Mouse (Mus musculus) T-helper 17 cell (primary cell): ENCODE results near the gene Clec4a3.
"Not testable (repeated sequence)": the region's sequence is repeated elsewhere in the genome, so short reads cannot be mapped to it uniquely, and the experiment has no call there.

Experiments
- in situ Hi-C, 2 experiments: fragments of 300-600 bp; cut with MboI, MseI; formaldehyde crosslinking; loops; 1 replicate in 1 of 2; 2 replicates in 1 of 2; pipeline ENCODE4 v1.15.1; 2025; ENCODE audit warnings: high pct_unique_total_duplicates in 2 of 2

Gene Clec4a3

DNA sequence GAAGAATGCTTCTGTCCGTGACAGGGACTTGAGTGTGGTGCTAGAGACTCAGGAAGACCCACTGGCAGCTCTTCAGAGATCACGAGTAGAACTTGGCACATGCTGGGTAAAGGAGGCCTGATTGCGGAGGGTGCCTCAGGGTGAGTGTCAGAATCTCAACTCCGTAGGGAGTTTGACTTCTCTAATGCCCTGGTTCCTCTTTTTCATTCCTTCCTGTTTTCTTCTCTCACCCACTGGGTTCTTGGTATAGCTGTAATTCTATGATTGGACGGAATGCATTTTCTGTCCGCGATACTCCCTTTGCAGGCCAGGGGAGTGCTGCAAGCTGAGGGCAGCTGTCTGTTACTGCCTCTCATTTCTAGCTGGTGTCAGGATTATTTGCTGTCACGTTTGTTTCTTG lies at the start of gene Clec4a3:
TSS of gene Clec4a3 (plus strand) at position 115 of the 400 bp plus-strand sequence.
- in situ Hi-C loops: no loop called here

DNA sequence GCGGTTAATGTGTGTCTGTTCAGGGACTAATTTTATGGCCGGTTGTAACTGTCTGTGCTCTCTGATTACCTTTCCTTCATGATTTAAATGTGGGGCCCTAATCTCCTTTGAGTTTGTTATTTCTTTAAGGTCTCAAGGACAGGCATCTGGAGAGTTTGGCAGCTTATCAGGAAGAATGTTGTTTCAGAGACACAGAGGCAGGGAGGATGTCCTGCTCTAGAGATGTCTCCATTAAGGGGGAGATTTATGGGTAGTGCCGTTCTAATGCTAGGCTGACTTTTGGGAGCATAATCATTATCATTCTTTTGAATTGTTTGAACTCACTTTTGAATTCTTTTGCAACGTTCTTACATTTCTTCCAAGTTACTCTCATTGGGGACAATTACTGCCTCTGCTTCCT lies 32.4 kb upstream of the Clec4a3 start:
- in situ Hi-C loops: loop anchor here in 1 of 2 experiments (25.0 kb wide), 1 partner anchor 1442 kb away; no protein-coding TSS in a partner anchor

DNA sequence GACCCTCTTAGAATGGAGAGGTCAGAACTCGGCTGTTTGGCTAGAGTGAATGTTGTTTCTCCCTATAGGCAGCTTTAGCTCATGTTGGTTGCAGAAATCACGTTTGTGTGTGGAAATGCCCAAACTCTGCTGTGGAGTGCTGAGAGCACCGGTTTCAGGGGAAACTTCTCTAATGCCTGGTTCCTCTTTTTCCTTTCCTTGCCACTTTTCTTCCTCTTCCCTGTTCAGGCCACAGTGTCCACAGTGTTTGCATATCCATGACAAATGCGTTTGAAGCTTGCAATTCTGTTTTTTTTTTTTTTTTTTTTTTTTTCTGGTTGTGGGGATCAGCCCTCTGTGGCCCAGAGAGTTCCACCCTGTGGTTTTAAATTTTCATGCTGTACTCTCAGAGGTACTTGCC lies 30.9 kb upstream of the Clec4a3 start, which contains the start of gene Clec4a1:
TSS of gene Clec4a1 (plus strand) at position 398 of the 400 bp plus-strand sequence.
- in situ Hi-C loops: loop anchor here in 1 of 2 experiments (25.0 kb wide), 1 partner anchor 1441 kb away; no protein-coding TSS in a partner anchor

DNA sequence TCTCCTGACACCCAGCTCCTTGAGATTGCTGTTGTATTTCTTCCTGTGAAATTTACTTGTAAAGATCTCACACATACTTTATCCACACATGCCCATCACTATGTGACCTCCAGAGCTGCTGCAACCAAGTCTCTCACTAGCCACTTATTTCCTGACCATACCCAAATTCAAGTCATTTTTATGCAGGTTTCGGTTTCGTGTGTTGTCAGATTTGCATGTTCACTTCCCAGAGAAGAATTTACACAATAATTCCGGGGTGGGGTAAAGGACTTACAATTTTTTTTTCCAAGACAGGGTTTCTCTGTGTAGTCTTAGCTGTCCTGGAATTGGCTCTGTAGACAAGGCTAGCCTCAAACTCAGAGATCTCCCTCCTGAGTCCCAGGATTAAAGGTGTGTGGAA lies 17.5 kb upstream of the Clec4a3 start:
- in situ Hi-C loops: loop anchor here in 1 of 2 experiments (25.0 kb wide), 1 partner anchor 698 kb away; no protein-coding TSS in a partner anchor

DNA sequence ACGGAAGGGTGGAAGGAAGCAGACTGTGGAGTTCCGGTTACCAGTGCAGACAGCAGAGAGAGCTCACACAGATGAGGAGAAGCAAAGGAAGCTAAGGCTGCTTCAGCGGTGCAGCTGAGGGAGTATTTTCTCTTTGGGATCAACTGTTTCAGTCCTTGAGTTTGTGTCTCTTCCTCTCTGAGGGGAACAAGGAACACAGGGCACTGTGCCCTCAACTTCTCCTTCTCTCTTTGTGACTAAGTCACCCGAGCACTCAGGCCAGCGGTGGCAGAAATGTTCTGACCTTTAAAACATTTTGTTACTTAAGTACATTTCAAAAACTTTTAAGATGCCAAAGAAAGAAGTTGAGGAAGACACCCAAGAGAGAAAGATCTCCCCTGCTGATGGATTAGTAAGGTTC lies 12.7 kb upstream of the Clec4a3 start:
- in situ Hi-C loops: loop anchor here in 1 of 2 experiments (25.0 kb wide), 1 partner anchor 702 kb away; no protein-coding TSS in a partner anchor

DNA sequence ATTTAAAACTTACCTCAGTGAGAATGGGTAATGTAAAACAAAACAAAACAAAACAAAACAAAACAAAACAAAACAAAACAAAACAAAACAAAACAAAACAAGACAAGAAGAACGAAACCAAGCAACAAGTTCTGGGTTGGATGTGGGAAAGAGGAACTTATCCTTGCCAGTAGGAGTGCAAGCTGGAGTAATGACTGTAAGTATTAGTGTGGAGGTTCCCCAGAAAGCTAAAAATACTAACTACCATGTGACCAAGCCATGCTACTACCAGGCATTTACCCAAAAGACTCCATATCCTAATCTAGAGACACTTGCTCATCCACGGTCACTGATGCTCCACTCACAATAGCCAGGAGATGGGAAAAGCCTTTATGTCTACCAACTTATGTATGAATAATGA lies 5.6 kb upstream of the Clec4a3 start:
- in situ Hi-C loops: loop anchor here in 1 of 2 experiments (25.0 kb wide), 1 partner anchor 709 kb away; no protein-coding TSS in a partner anchor

DNA sequence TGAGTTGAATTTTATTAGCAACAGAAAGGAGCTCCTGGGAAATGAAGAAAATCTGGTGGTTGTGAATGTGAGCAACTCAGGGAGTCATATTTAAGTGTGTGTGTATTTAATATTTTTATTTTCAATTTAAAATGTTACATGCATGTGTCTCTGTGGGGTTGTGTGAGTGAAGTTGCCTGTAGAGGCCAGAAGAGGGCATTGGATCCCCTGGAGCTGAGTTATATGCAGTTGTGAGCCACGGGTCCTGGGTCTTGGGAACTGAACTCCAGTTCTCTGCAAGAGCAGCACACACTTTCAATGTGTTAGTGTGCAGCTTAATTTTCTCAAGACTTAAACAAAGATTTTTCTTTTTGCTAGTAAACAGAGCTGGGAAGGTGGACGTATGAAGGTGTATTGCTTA lies 12.2 kb downstream of the Clec4a3 start:
- in situ Hi-C loops: no loop called here

DNA sequence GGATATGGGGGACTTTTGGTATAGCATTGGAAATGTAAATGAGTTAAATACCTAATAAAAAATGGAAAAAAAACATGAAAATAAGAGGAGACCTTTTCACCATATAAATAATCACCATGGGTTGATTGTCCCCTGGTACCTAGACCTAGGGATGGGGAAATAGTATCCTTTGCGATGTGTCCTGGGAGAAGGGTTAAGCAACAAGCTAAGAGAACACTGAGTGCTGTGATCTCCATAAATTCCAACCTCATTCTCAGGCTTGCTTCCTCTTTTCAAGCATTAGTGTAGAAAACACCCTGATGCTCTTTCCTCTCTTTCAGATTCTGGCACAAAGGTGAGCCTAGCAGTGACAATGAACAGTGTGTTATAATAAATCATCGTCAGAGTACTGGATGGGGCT lies 16.7 kb downstream of the Clec4a3 start:
- in situ Hi-C loops: no loop called here

DNA sequence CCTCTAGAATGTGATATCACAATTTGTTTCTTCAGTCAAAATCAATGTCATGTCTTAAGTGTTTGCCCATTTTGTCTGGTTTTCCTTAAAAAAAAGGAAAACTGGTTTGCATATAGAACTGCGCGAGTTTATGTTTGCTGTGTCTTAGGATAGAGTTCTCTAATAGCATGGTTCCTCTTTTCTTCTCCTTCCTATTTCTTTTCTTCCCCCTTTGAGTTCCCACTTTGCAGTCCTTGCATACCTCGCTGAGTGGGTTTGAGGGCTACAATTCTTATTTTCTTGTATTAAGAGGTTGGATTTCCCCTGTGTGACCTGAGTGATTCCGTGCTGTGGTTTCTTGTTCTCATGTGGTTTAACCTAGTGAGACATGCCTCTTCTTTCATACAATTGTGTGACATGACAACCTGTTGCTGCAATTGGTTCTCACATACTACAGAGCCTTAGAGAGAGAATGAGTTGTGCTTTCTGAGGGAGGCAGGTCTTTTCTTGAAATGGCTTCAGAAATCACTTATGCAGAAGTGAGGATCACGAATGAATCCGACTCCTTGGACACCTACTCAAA lies 37.6 kb downstream of the Clec4a3 start, which contains the start of gene Clec4a4:
TSS of gene Clec4a4 (plus strand) at position 492 of the 562 bp plus-strand sequence.
- in situ Hi-C loops: no loop called here

DNA sequence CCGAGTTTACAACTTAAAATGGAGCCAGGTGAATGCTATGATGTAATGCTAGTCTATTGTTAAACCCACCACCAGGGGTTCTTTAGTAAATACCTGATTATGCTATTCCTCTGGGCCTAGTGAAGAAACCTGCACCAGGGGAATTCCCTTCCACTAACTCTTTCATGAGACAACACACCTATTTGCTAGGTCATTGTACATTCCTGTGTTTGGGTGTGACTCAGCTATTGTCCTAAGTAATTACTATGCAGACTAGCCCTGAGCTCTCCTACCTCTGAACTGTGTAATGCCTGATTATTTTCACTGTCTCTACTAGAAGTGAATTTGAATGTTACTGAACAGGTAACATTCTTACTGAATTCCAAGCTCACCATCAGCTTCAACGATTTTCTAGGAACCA lies 52.4 kb downstream of the Clec4a3 start:
- in situ Hi-C loops: not testable (repeated sequence)

DNA sequence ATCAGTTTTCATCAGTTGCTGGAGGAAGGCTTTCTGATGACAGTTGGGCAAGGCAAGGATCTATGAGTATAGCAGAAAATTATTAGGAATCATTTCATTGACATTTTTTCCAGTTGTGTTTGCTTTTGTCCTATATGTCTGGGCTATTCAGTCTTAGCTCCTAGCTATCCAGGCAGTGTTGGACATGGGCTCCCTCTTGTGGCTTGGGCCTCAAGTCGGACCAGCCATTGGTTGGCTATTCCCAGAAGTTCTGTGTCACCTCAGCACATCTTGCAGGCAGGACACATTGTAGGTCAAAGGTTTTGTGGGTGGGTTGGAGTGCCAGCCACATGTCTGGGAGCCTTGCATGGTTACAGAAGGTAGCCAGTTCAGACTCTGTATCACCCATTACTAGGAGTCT lies 53.3 kb downstream of the Clec4a3 start:
- in situ Hi-C loops: no loop called here
